In genomic region chr6:147076878-147077277, GRCm38 (mm10) we compare ENCODE assay signal across 29 mouse cellular contexts. TPM values are rescaled to one million over a fixed set of nuclear protein-coding genes. Genes with fewer than 3 reads are reported as not detected.
A peak's percentile ranks its signal among the peaks of the same experiment; 100 is the strongest.
DNase-seq lines count a peak whose midpoint lies in the region; ATAC-seq and TF ChIP-seq lines count a peak whose summit lies in the region.
"Had no signal": no experiment of that assay in that cellular context is flagged by ENCODE, and none has a peak within 500 bp of the region (broad histone marks: within the 10 kb centered on the region; RNA-seq: fewer than 3 reads in every experiment).

No protein-coding gene starts in this region.

- H3K9me3 ChIP-seq in hindbrain, postnatal 0 days (ENCODE audit: low read length): no peaks in the 10 kb centered on the region
- no peaks in the 10 kb centered on the region for H3K9me3 ChIP-seq in hindbrain, embryonic 16.5 days (ENCODE audit: control insufficient read depth, low read length)
- no peaks in the 10 kb centered on the region for H3K9me3 ChIP-seq in ES-Bruce4 (replicated peaks; ENCODE audit: control insufficient read depth, insufficient read depth, low read length, poor library complexity, severe bottlenecking)
- no peaks in the 10 kb centered on the region for H3K9me3 ChIP-seq in forebrain, embryonic 13.5 days (replicated peaks)
- H3K9me3 ChIP-seq: embryonic facial prominence, embryonic 12.5 days; heart, embryonic 13.5 days; hindbrain, embryonic 12.5 days; limb, embryonic 10.5 days; limb, embryonic 15.5 days; liver, embryonic 13.5 days; neural tube, embryonic 13.5 days had no signal

- H3K9ac ChIP-seq in hindbrain, postnatal 0 days (replicated peaks; ENCODE audit: low read length): no peak overlapping the region
- H3K9ac ChIP-seq in hindbrain, embryonic 16.5 days (ENCODE audit: low read depth, low read length): no peak overlapping the region
- no peak overlapping the region for H3K9ac ChIP-seq in ES-Bruce4 (ENCODE audit: low read depth, poor library complexity, severe bottlenecking)
- no peak overlapping the region for H3K9ac ChIP-seq in forebrain, embryonic 13.5 days
- H3K9ac ChIP-seq: embryonic facial prominence, embryonic 12.5 days; heart, embryonic 13.5 days; hindbrain, embryonic 12.5 days; limb, embryonic 15.5 days; liver, embryonic 13.5 days; neural tube, embryonic 13.5 days had no signal

- WGBS in hindbrain, postnatal 0 days: 85% methylated on average over 8 of the region's 8 CpGs
- WGBS in hindbrain, embryonic 16.5 days: 61% methylated on average over 8 of the region's 8 CpGs
- 74% methylated on average over 8 of the region's 8 CpGs for WGBS in forebrain, embryonic 13.5 days

- H3K36me3 ChIP-seq in hindbrain, postnatal 0 days (ENCODE audit: insufficient read depth, low read length): peaks cover 11% of the 10 kb centered on the region; the same call in 1 of the 2 replicates
- H3K36me3 ChIP-seq in hindbrain, embryonic 16.5 days (ENCODE audit: control insufficient read depth, insufficient read depth, low read length): no peaks in the 10 kb centered on the region; the same call in 1 of the 2 replicates
- 0 out of 2 replicates have a peak, but pooled peaks cover 5% of the 10 kb centered on the region for H3K36me3 ChIP-seq in ES-Bruce4 (ENCODE audit: control insufficient read depth, insufficient read depth, low read length, poor library complexity, severe bottlenecking)
- H3K36me3 ChIP-seq in forebrain, embryonic 13.5 days (ENCODE audit: poor library complexity, severe bottlenecking): peaks cover 15% of the 10 kb centered on the region

- no peak overlapping the region for H3K4me3 ChIP-seq in hindbrain, postnatal 0 days (ENCODE audit: low read length)
- no peak overlapping the region for H3K4me3 ChIP-seq in hindbrain, embryonic 16.5 days (ENCODE audit: low read length)
- H3K4me3 ChIP-seq in ES-Bruce4 (ENCODE audit: low read depth, low read length): no peak overlapping the region
- no peak overlapping the region for H3K4me3 ChIP-seq in forebrain, embryonic 13.5 days
- H3K4me3 ChIP-seq: embryonic facial prominence, embryonic 12.5 days; heart, embryonic 13.5 days; hindbrain, embryonic 12.5 days; limb, embryonic 10.5 days; limb, embryonic 15.5 days; liver, embryonic 13.5 days; neural tube, embryonic 13.5 days had no signal

- 0 out of 2 replicates have a peak, but pooled peaks have one; percentile 51 for ATAC-seq in hindbrain, postnatal 0 days
- ATAC-seq in hindbrain, embryonic 16.5 days: no peak
- peak; percentile 60 for ATAC-seq in forebrain, embryonic 13.5 days
- ATAC-seq: intestine, postnatal 0 days had no signal

- H3K4me2 ChIP-seq in hindbrain, postnatal 0 days (ENCODE audit: low read depth, low read length): no peak overlapping the region
- no peak overlapping the region for H3K4me2 ChIP-seq in hindbrain, embryonic 16.5 days (ENCODE audit: low read length)
- H3K4me2 ChIP-seq in forebrain, embryonic 13.5 days: no peak overlapping the region
- H3K4me2 ChIP-seq: embryonic facial prominence, embryonic 12.5 days; heart, embryonic 13.5 days; hindbrain, embryonic 12.5 days; limb, embryonic 15.5 days; liver, embryonic 13.5 days; neural tube, embryonic 13.5 days had no signal

- TF ChIP-seq CTCF in hindbrain, postnatal 0 days (IDR thresholded peaks at IDR 0.05; ENCODE audit: low read depth): no peak
- TF ChIP-seq CTCF in ES-Bruce4 (IDR thresholded peaks at IDR 0.05; ENCODE audit: low read depth, low read length): no peak

- H3K27ac ChIP-seq in hindbrain, postnatal 0 days: no peak overlapping the region
- no peak overlapping the region for H3K27ac ChIP-seq in hindbrain, embryonic 16.5 days (ENCODE audit: low read depth, low read length)
- H3K27ac ChIP-seq in ES-Bruce4 (ENCODE audit: insufficient read depth, low read length): peak overlapping the region; percentile 51; the same call in 1 of the 2 replicates
- no peak overlapping the region for H3K27ac ChIP-seq in forebrain, embryonic 13.5 days
- H3K27ac ChIP-seq: embryonic facial prominence, embryonic 12.5 days; heart, embryonic 13.5 days; hindbrain, embryonic 12.5 days; limb, embryonic 10.5 days; limb, embryonic 15.5 days; liver, embryonic 13.5 days; neural tube, embryonic 13.5 days had no signal

- H3K4me1 ChIP-seq in hindbrain, postnatal 0 days (ENCODE audit: insufficient read depth, low read length): no peaks in the 10 kb centered on the region
- H3K4me1 ChIP-seq in hindbrain, embryonic 16.5 days (ENCODE audit: control insufficient read depth, insufficient read depth, low read depth, low read length): no peaks in the 10 kb centered on the region
- H3K4me1 ChIP-seq in ES-Bruce4 (ENCODE audit: control insufficient read depth, insufficient read depth, low read length): peaks cover 3% of the 10 kb centered on the region
- peaks cover 7% of the 10 kb centered on the region for H3K4me1 ChIP-seq in forebrain, embryonic 13.5 days
- H3K4me1 ChIP-seq: embryonic facial prominence, embryonic 12.5 days; heart, embryonic 13.5 days; hindbrain, embryonic 12.5 days; limb, embryonic 10.5 days; limb, embryonic 15.5 days; liver, embryonic 13.5 days; neural tube, embryonic 13.5 days had no signal

- no peaks in the 10 kb centered on the region for H3K27me3 ChIP-seq in hindbrain, postnatal 0 days (ENCODE audit: insufficient read depth, low read length)
- H3K27me3 ChIP-seq in hindbrain, embryonic 16.5 days (replicated peaks; ENCODE audit: control insufficient read depth, insufficient read depth, low read length): no peaks in the 10 kb centered on the region
- H3K27me3 ChIP-seq in ES-Bruce4 (ENCODE audit: control insufficient read depth, insufficient read depth, low read length, poor library complexity, severe bottlenecking): no peaks in the 10 kb centered on the region
- no peaks in the 10 kb centered on the region for H3K27me3 ChIP-seq in forebrain, embryonic 13.5 days
- H3K27me3 ChIP-seq: embryonic facial prominence, embryonic 12.5 days; heart, embryonic 13.5 days; hindbrain, embryonic 12.5 days; limb, embryonic 15.5 days; liver, embryonic 13.5 days; neural tube, embryonic 13.5 days had no signal

- no peak for TF ChIP-seq POLR2A in ES-Bruce4 (IDR thresholded peaks at IDR 0.05; ENCODE audit: insufficient read depth, low read length)

- no peak for DNase-seq in hindbrain, postnatal 0 days (ENCODE audit: low spot score)
- peak; percentile 93 for DNase-seq in R1 (ENCODE audit: low read depth, low spot score)
- no peak for DNase-seq in lung, adult 18-20 months
- no peak for DNase-seq in lung, postnatal 14 days
- DNase-seq in heart, postnatal 10 days: no peak
- DNase-seq: adrenal gland, postnatal 36 days; cerebellum, adult 8-10 months; cerebellum, postnatal 36 days; gastrocnemius, postnatal 10 days; heart, postnatal 14 days; kidney, adult 9 months; kidney, postnatal 10 days; liver, embryonic 13.5 days; lung, adult 2 months; lung, postnatal 10 days; midbrain, embryonic 14.5 days; thymus, postnatal 4 days had no signal

- TF ChIP-seq EP300 in ES-Bruce4 (IDR thresholded peaks at IDR 0.05; ENCODE audit: insufficient read depth, low read depth, low read length): peak; percentile 62; the same call in 1 of the 2 replicates

- intact Hi-C loops in heart, postnatal 10 days (cut with DNase I): no loop called here

RNA-seq across cellular contexts. Expression of gene Mansc4, which starts 10.0 kb away (rescaled TPM):
- total RNA-seq in hindbrain, postnatal 0 days (2014; rRNA removed): 0.40 and 1.7 TPM in 2 replicates
- 1.4 and 2.0 TPM in 2 replicates for polyA plus RNA-seq in hindbrain, postnatal 0 days (2015; fragmentation: Nextera tagmentation; extraction: Ambion mirVana)
- polyA plus RNA-seq in hindbrain, embryonic 16.5 days (2015; fragmentation: Nextera tagmentation; extraction: Ambion mirVana): 0.65 and 0.81 TPM in 2 replicates
- not detected in 2 replicates for polyA plus RNA-seq in ES-Bruce4 (2011; ENCODE audit: insufficient read depth, insufficient read length, low read depth, missing spikeins)
- polyA plus RNA-seq in forebrain, embryonic 13.5 days (2015; fragmentation: Nextera tagmentation; extraction: Ambion mirVana): 0.49 and 0.58 TPM in 2 replicates
- not detected for total RNA-seq in heart, postnatal 10 days (2021)
- total RNA-seq: gastrocnemius, postnatal 10 days; heart, adult 8-10 months; heart, postnatal 14 days; megakaryocyte progenitor cell, adult 5-6 weeks had no signal
- polyA plus RNA-seq: liver, embryonic 13.5 days had no signal

RNA-seq across cellular contexts. Expression of gene Klhl42, which starts 14.3 kb away (rescaled TPM):
- 29.7 and 31.7 TPM in 2 replicates for total RNA-seq in hindbrain, postnatal 0 days (2014; rRNA removed)
- 5.4 and 5.7 TPM in 2 replicates for polyA plus RNA-seq in hindbrain, postnatal 0 days (2015; fragmentation: Nextera tagmentation; extraction: Ambion mirVana)
- 6.3 and 8.2 TPM in 2 replicates for polyA plus RNA-seq in hindbrain, embryonic 16.5 days (2015; fragmentation: Nextera tagmentation; extraction: Ambion mirVana)
- 18.9 and 22.7 TPM in 2 replicates for polyA plus RNA-seq in ES-Bruce4 (2011; ENCODE audit: insufficient read depth, insufficient read length, low read depth, missing spikeins)
- 3.9 and 4.0 TPM in 2 replicates for polyA plus RNA-seq in forebrain, embryonic 13.5 days (2015; fragmentation: Nextera tagmentation; extraction: Ambion mirVana)
- total RNA-seq in heart, postnatal 10 days (2021): 1 to 10 TPM; 8.5 to 9.5 TPM

RNA-seq across cellular contexts. Expression of gene Mrps35, which starts 34.3 kb away (rescaled TPM):
- total RNA-seq in hindbrain, postnatal 0 days (2014; rRNA removed): 8.3 and 8.7 TPM in 2 replicates
- 78.5 and 79.9 TPM in 2 replicates for polyA plus RNA-seq in hindbrain, postnatal 0 days (2015; fragmentation: Nextera tagmentation; extraction: Ambion mirVana)
- polyA plus RNA-seq in hindbrain, embryonic 16.5 days (2015; fragmentation: Nextera tagmentation; extraction: Ambion mirVana): 76.1 and 81.6 TPM in 2 replicates
- 87.6 and 102 TPM in 2 replicates for polyA plus RNA-seq in ES-Bruce4 (2011; ENCODE audit: insufficient read depth, insufficient read length, low read depth, missing spikeins)
- polyA plus RNA-seq in forebrain, embryonic 13.5 days (2015; fragmentation: Nextera tagmentation; extraction: Ambion mirVana): 99.0 and 112 TPM in 2 replicates
- total RNA-seq in heart, postnatal 10 days (2021): 100 to 1,000 TPM; 145 to 150 TPM

RNA-seq across cellular contexts. Expression of gene Rep15, which starts 44.5 kb away (rescaled TPM):
- total RNA-seq in hindbrain, postnatal 0 days (2014; rRNA removed): 0.50 TPM in 1 of 2 replicates, not detected in the other
- 0.48 TPM in 2 replicates for polyA plus RNA-seq in hindbrain, postnatal 0 days (2015; fragmentation: Nextera tagmentation; extraction: Ambion mirVana)
- polyA plus RNA-seq in hindbrain, embryonic 16.5 days (2015; fragmentation: Nextera tagmentation; extraction: Ambion mirVana): 0.54 and 0.82 TPM in 2 replicates
- polyA plus RNA-seq in ES-Bruce4 (2011; ENCODE audit: insufficient read depth, insufficient read length, low read depth, missing spikeins): 0.53 and 0.72 TPM in 2 replicates
- polyA plus RNA-seq in forebrain, embryonic 13.5 days (2015; fragmentation: Nextera tagmentation; extraction: Ambion mirVana): 0.62 and 0.97 TPM in 2 replicates
- total RNA-seq in heart, postnatal 10 days (2021): 1 to 10 TPM; 1.1 to 1.3 TPM
- total RNA-seq: megakaryocyte progenitor cell, adult 5-6 weeks had no signal
